Mouse (Mus musculus): ENCODE measurements at regions not wholly inside any gene's neighbourhood (a gene's known extent, or its start where the extent isn't known, plus 50 kb on each side); places are given as distances from the start of the nearest gene placed in this dataset.

DNA sequence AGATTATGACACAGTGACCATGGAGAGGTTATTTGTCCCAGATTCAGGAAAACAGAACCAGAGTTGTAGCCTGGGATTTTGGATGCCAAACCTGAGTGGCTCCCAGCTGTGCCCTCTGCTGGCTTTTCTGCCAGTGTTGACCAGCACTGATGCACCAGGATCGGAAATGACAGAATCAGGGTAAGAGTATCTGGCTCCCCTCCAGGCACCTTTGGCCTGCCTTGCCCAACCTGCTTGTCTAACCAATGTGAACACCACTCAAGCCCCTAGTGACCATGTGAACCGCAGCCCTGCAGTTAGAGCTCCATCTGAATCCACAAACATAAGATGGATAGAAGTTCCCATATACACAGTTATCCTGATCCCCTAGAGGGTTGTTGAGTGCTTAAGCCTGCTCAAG lies 210.6 kb downstream of the 4933412E24Rik start:
- no peak; the same call in 1 of the 2 replicates for TF ChIP-seq CTCF (IDR thresholded peaks at IDR 0.05)
- no peak for TF ChIP-seq POLR2A (IDR thresholded peaks at IDR 0.05; ENCODE audit: insufficient read depth, low read depth, low read length)
- TF ChIP-seq EP300 (IDR thresholded peaks at IDR 0.05; ENCODE audit: insufficient read depth, low read depth, low read length), result no peak
